Mouse (Mus musculus) thymus, postnatal 25 days (tissue): Measurements from ENCODE around the gene Ipmk.
"Not testable (repeated sequence)": the region's sequence is repeated elsewhere in the genome, so short reads cannot be mapped to it uniquely, and the experiment has no call there.

Source experiments
- DNase-seq: peaks from one replicate; pipeline ENCODE4 v3.0.0; 2022

Ipmk gene

GRCm38 (mm10) chr10:71376014-71376413, 28.5 kb downstream of the Ipmk start:
- DNase-seq = no peak

GRCm38 (mm10) chr10:71380406-71380805, 32.8 kb downstream of the Ipmk start:
- DNase-seq = no peak

- no peak for DNase-seq
Observed at GRCm38 (mm10) chr10:71381471-71382033, 34.0 kb downstream of the Ipmk start.

- DNase-seq = no peak
Observed at GRCm38 (mm10) chr10:71382109-71382508, 34.5 kb downstream of the Ipmk start.

GRCm38 (mm10) chr10:71382858-71383551, 35.4 kb downstream of the Ipmk start:
- DNase-seq = no peak

GRCm38 (mm10) chr10:71383552-71383924, 36.0 kb downstream of the Ipmk start:
- DNase-seq = not testable (repeated sequence)

DNA sequence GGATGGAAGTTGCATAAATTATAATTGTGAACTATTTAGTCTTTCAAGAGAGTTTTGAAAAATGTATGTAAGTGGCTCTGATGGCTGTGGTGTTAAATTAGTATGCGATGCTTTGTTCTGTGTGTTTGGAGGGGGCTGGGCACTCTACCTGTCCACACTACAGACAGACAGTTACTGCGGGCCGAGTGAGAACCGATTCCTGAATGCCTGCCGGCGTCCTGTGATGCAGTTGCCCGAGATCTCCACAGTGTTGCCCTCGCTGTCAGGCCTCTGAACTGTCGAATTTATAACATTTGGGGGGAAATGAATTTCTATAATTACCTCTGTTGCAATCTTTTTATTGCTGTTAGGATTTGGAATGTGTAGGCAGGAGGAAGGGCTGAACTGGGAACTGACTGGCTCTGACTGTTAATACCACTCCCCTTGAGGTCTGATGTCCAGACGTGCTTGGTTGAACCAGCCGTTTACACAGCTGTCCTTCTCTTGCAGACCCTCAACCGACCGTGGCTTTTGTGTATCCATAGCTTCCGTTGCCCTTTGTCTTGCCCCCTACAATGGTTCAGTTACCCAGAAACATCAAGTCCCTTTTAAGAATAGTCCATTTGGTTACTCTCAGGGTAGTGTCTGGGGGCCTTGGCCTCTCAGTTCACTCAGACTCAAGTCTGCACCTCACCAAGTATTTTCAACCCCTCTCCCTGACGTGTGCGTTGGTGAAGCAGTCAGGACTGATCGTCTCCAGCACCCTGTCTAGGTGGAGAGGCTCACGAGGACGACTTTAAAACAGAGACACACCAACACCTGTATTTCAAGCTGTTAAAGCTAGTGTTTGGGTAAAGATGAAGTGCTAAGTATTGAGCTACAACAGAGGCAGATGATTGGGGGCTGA, 36.8 kb downstream of the Ipmk start:
- DNase-seq = no peak

DNA sequence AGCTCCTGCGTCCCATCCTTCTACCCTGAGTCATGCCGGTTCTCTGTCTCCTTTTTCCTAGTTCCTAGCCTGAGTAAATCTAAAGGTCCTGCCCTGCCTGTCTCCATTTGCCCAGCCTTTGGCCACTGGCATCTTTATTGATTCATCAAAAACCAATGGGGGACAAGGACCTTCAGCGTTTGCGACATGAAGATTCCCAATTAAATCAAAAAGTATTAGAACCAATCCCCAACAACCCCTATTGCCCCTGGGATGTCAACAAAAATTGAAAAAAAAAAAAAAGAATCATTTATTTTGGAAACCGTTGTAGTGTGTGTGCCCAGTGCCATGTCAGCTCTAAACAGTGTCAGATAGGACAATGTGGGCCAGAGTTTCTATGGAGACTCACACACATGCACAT, 41.7 kb downstream of the Ipmk start:
- no peak for DNase-seq

DNA sequence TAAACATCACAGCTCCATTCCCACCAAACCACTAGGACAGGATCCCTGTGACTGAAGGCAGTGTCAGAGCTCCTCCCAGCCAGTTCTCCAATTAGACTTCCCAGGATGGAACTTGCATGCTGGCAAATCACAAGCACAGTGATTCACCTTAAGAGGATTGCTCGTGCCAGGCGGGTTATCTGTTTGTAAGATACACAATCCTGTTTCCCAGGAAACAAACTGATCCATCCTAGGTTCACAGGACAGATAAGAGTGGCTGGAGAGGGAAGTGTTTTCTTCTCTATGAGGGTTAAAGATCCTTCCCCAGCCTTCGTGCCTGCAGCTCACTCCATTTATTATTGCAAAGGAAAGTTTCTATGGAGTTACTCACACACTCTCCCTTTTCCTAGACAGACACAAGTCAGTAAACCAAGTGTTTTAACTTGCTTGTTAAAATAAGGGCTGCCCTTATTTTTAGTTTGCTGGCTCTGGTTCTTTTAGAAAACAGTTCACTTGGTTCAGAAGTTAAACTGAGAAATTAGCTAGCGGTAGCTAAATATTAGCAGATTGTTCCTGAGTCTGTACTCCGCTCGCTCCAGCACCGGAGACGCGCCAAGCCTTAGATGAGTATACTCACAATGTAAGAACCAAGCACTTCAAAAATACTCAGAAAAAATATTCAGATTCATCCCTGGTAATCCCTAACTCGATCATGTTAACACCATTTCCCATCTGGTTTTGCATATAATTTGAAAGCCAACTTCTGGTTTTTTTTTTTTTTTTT, 51.0 kb downstream of the Ipmk start:
- DNase-seq = no peak

DNA sequence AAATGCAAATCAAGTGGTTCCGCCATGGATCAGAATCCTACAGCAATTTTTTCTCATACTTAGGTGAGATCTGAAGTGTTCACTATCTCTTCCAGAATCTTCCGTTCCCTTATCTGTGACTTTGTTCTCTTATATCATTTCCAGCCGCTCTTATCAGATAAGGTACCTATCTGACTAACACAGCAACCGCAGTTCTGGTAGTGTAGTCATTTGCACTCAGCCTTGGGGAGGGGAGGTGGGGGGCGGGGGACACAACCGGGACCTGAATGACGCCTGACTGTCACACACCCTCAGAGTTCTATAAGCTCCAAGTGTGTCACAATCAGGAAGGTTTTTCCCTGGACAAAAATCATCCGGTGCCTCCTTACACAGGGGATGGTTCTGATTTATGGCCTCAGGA, 51.8 kb downstream of the Ipmk start:
- no peak for DNase-seq

DNA sequence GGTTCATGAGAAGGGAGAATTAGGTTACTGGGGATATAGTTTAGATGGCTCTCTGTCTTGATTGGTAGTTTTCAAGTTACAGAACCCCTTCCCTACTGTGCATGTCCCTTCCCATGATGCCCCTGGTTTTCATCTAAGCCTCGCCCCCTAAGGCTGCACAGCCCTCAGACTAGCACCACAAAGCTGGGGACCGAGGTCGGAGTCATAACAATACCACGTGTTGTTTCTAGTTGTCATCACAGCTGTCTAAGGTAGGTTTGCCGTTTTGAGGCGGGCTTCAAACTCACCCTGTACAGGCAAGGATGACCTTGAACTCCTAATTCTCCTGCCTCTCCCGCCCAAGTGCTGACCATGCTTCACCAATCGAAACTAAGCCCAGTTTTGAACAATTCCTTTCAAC, 52.4 kb downstream of the Ipmk start:
- no peak for DNase-seq

- DNase-seq = peak; percentile 10
Observed at GRCm38 (mm10) chr10:71400818-71401646, 53.5 kb downstream of the Ipmk start.

- no peak for DNase-seq
Observed at GRCm38 (mm10) chr10:71403638-71404037, 56.1 kb downstream of the Ipmk start.

- no peak for DNase-seq
Observed at GRCm38 (mm10) chr10:71405523-71406217, 58.1 kb downstream of the Ipmk start.

- no peak for DNase-seq
Observed at GRCm38 (mm10) chr10:71409948-71410347, 62.4 kb downstream of the Ipmk start.

GRCm38 (mm10) chr10:71413401-71413800, 65.8 kb downstream of the Ipmk start:
- DNase-seq = no peak

GRCm38 (mm10) chr10:71421531-71421930, 74.0 kb downstream of the Ipmk start:
- DNase-seq = no peak

DNA sequence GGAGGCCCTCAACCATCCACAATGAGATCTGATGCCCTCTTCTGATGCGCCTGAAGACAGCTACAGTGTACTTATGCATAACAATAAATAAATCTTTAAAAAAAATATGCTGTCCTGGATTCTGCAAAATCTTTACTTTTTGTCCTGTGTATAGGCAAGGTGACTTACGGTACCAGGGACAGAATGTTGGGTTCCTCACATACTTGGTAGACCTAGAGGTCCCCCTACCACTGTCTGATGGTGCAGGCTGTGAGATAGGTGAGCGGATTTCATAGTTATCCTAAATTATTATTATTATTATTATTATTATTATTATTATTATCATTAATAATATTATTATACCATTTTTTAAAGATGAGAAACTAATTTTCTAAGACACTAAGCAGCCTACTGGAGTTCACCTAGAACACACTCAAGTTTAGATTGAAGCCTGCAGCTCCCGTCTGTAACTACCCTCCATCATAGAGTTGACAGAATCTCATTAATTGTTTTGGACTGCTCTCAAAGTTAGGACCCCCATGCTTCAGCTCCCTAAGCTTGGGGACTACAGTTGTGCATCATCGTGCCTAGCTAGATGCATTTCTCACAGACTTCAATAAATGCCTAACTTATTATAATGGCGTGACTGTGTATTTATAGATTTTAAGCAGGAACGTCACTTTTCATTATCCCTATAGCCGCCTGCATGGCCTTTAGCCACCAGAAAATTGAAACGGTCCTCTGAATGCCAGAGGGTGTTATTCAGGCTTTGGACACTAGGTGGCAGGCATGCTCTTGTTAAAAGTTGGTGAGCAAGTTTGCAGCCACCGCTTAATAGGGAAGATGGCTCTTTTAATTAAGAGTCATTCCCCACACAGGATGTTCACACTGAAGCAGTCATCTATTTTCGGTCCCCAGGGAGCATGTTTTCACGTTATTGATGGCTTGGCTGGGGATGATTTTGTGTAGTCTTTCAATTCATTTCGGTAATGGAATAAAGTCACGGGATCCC, 74.8 kb downstream of the Ipmk start:
- peak; percentile 38 for DNase-seq

- DNase-seq = no peak
Observed at GRCm38 (mm10) chr10:71426740-71427139, 79.2 kb downstream of the Ipmk start.

GRCm38 (mm10) chr10:71427381-71427780, 79.8 kb downstream of the Ipmk start:
- DNase-seq = no peak
